Mouse (Mus musculus) liver, adult 2 months (tissue): ENCODE results near the gene Plxna4.

Experiments used
- CTCF ChIP-seq: fragments of 200-500 bp; IDR thresholded peaks from 2 replicates; pipeline ENCODE4 v1.5.1; 2011; ENCODE audit warnings: low read depth, low read length, control low read depth
- POLR2A ChIP-seq: fragments of 200-500 bp; IDR thresholded peaks from 2 replicates; pipeline ENCODE4 v1.6.1; 2011; ENCODE audit warnings: low read length, control low read depth; ENCODE audit not compliant: insufficient read depth; ENCODE audit errors: extremely low read depth

- no peak for TF ChIP-seq CTCF
- TF ChIP-seq POLR2A, result no peak
Measured at GRCm38 (mm10) chr6:32226636-32227035, 361.4 kb downstream of the Plxna4 start.
